Mouse (Mus musculus) mature B cell (primary cell): ENCODE data around the gene Pabpc4.

Experiments
- in situ Hi-C: fragments of 300-500 bp; cut with MboI; formaldehyde crosslinking; loops from 2 replicates; pipeline ENCODE4 v1.14.3; 2019

The Pabpc4 gene

GRCm38 (mm10) chr4:123340232-123340631 is 78.1 kb downstream of the Pabpc4 start:
- in situ Hi-C loops, result no loop called here

- in situ Hi-C loops, result no loop called here
Observed at GRCm38 (mm10) chr4:123342091-123342641, 80.0 kb downstream of the Pabpc4 start.

- in situ Hi-C loops, result no loop called here
Observed at GRCm38 (mm10) chr4:123342642-123343470, 80.7 kb downstream of the Pabpc4 start, which contains the start of gene Bmp8a. Gene Bmp8a, minus strand, starts transcription at chr4:123343252.

GRCm38 (mm10) chr4:123343471-123343789 is 81.3 kb downstream of the Pabpc4 start:
- in situ Hi-C loops, result no loop called here
